Mouse (Mus musculus) lung, embryonic 14.5 days (tissue): Measurements from ENCODE around the gene Anapc15-ps. TPM values are rescaled to one million over a fixed set of nuclear protein-coding genes. Genes with fewer than 3 reads are reported as not detected.

Source experiments
- ATAC-seq: fragments of 200-750 bp; cut with Nextera tagmentation; 2 replicates; pipeline ENCODE4 v1.8.0; 2017; ENCODE audit warnings: mild to moderate bottlenecking, moderate TSS enrichment, moderate library complexity; ENCODE audit not compliant: insufficient read depth
- DNase-seq: peaks from one replicate; pipeline ENCODE4 v3.0.0-alpha.2; 2015
- H3K27ac ChIP-seq: fragments of 300-500 bp; sonication (generic); 2 replicates; pipeline ENCODE4 v1.5.1; 2014; ENCODE audit warnings: low read depth, mild to moderate bottlenecking, moderate library complexity
- H3K27me3 ChIP-seq: fragments of 300-500 bp; sonication (generic); 2 replicates; pipeline ENCODE4 v1.6.1; 2014; ENCODE audit warnings: low read length, control low read depth; ENCODE audit not compliant: insufficient read depth
- H3K36me3 ChIP-seq: fragments of 300-500 bp; sonication (generic); 2 replicates; pipeline ENCODE4 v1.6.1; 2014; ENCODE audit warnings: control low read depth; ENCODE audit not compliant: insufficient read depth
- H3K4me1 ChIP-seq: fragments of 300-500 bp; sonication (generic); 2 replicates; pipeline ENCODE4 v1.6.1; 2014; ENCODE audit warnings: antibody characterized with exemption, control low read depth; ENCODE audit not compliant: insufficient read depth
- H3K4me2 ChIP-seq: fragments of 300-500 bp; sonication (generic); 2 replicates; pipeline ENCODE4 v1.6.1; 2014; ENCODE audit warnings: mild to moderate bottlenecking
- H3K4me3 ChIP-seq: fragments of 300-500 bp; sonication (generic); 2 replicates; pipeline ENCODE4 v1.5.1; 2014; ENCODE audit warnings: low read depth, low read length
- H3K9ac ChIP-seq: fragments of 300-500 bp; sonication (generic); 2 replicates; pipeline ENCODE4 v1.6.1; 2014
- H3K9me3 ChIP-seq: fragments of 300-500 bp; sonication (generic); 2 replicates; pipeline ENCODE4 v1.6.1; 2016; ENCODE audit warnings: low read depth, low read length, control low read depth
- CTCF ChIP-seq: IDR thresholded peaks from 2 replicates; pipeline ENCODE4 v1.5.1; 2016; ENCODE audit warnings: antibody characterized with exemption, low read depth
- WGBS: fragments of 180-500 bp; shearing (Covaris S2); extraction: QIAGEN DNeasy Blood & Tissue Kit; methylation state at CpG from one replicate; pipeline ENCODE4 v1.1.7; 2014; 5-methylcytosine and 5-hydroxymethylcytosine counted together
- polyA plus RNA-seq: library from polyadenylated mRNA; unstranded; fragments of >200 nt; fragmentation: Nextera tagmentation; extraction: Ambion mirVana; gene quantifications from 2 replicates; pipeline ENCODE4 v1.2.1, GENCODE M21; 2014

The Anapc15-ps gene
- polyA plus RNA-seq, 1 experiment from 2014 or later = not detected

GRCm38 (mm10) chr10:95689833-95690232 is 16.6 kb upstream of the Anapc15-ps start:
- Histone ChIP-seq H3K4me3 (no peak overlapping the region), H3K4me1 (peaks cover 3% of the 10 kb centered on the region; the same call in 1 of the 2 replicates), H3K9ac (no peak overlapping the region), H3K27me3 (no peaks in the 10 kb centered on the region), H3K9me3 (no peaks in the 10 kb centered on the region), H3K27ac (no peak overlapping the region), H3K36me3 (no peaks in the 10 kb centered on the region), H3K4me2 (no peak overlapping the region)
- no peak for DNase-seq
- 84% methylated on average over 1 of the region's 1 CpGs for WGBS
- TF ChIP-seq CTCF = no peak
- no peak for ATAC-seq

GRCm38 (mm10) chr10:95689058-95689457 is 15.8 kb upstream of the Anapc15-ps start:
- Histone ChIP-seq H3K4me3 (no peak overlapping the region), H3K9me3 (no peaks in the 10 kb centered on the region), H3K4me1 (peaks cover 3% of the 10 kb centered on the region; the same call in 1 of the 2 replicates), H3K36me3 (no peaks in the 10 kb centered on the region), H3K9ac (no peak overlapping the region), H3K27ac (no peak overlapping the region), H3K4me2 (no peak overlapping the region), H3K27me3 (no peaks in the 10 kb centered on the region)
- ATAC-seq (no peak), DNase-seq (no peak)
- no peak for TF ChIP-seq CTCF
- 74% methylated on average over 7 of the region's 7 CpGs for WGBS

GRCm38 (mm10) chr10:95687558-95688141 is 14.4 kb upstream of the Anapc15-ps start:
- no peak for DNase-seq
- H3K27ac ChIP-seq = no peak overlapping the region
- WGBS = 75% methylated on average over 21 of the region's 21 CpGs
- H3K4me2 ChIP-seq = no peak overlapping the region
- TF ChIP-seq CTCF = no peak
- no peaks in the 10 kb centered on the region for H3K36me3 ChIP-seq
- H3K9ac ChIP-seq = no peak overlapping the region
- no peak overlapping the region for H3K4me3 ChIP-seq
- H3K27me3 ChIP-seq = no peaks in the 10 kb centered on the region
- ATAC-seq = no peak
- no peaks in the 10 kb centered on the region for H3K9me3 ChIP-seq
- H3K4me1 ChIP-seq = peaks cover 3% of the 10 kb centered on the region; the same call in 1 of the 2 replicates

GRCm38 (mm10) chr10:95686041-95686440 is 12.8 kb upstream of the Anapc15-ps start:
- Histone ChIP-seq H3K4me1 (peaks cover 3% of the 10 kb centered on the region; the same call in 1 of the 2 replicates), H3K4me3 (no peak overlapping the region), H3K27ac (no peak overlapping the region), H3K9ac (no peak overlapping the region), H3K4me2 (no peak overlapping the region), H3K9me3 (no peaks in the 10 kb centered on the region), H3K27me3 (no peaks in the 10 kb centered on the region), H3K36me3 (no peaks in the 10 kb centered on the region)
- no peak for TF ChIP-seq CTCF
- DNase-seq (no peak), ATAC-seq (no peak)
- 79% methylated on average over 4 of the region's 4 CpGs for WGBS

GRCm38 (mm10) chr10:95684782-95685555 is 11.7 kb upstream of the Anapc15-ps start:
- ATAC-seq (no peak), DNase-seq (peak; percentile 67)
- no peaks in the 10 kb centered on the region for H3K9me3 ChIP-seq
- H3K4me3 ChIP-seq = no peak overlapping the region
- 34% methylated on average over 15 of the region's 15 CpGs for WGBS
- H3K27ac ChIP-seq = no peak overlapping the region
- TF ChIP-seq CTCF = peak; percentile 25; the same call in 1 of the 2 replicates
- no peak overlapping the region for H3K4me2 ChIP-seq
- H3K9ac ChIP-seq = no peak overlapping the region
- H3K36me3 ChIP-seq = no peaks in the 10 kb centered on the region
- no peaks in the 10 kb centered on the region for H3K27me3 ChIP-seq
- H3K4me1 ChIP-seq = peaks cover 3% of the 10 kb centered on the region; the same call in 1 of the 2 replicates

GRCm38 (mm10) chr10:95684250-95684649 is 11.0 kb upstream of the Anapc15-ps start:
- H3K27ac ChIP-seq = no peak overlapping the region
- ATAC-seq (no peak), DNase-seq (no peak)
- no peaks in the 10 kb centered on the region for H3K9me3 ChIP-seq
- no peaks in the 10 kb centered on the region for H3K36me3 ChIP-seq
- WGBS = 91% methylated on average over 4 of the region's 4 CpGs
- no peaks in the 10 kb centered on the region for H3K27me3 ChIP-seq
- no peak overlapping the region for H3K9ac ChIP-seq
- no peak for TF ChIP-seq CTCF
- peaks cover 3% of the 10 kb centered on the region; the same call in 1 of the 2 replicates for H3K4me1 ChIP-seq
- no peak overlapping the region for H3K4me2 ChIP-seq
- no peak overlapping the region for H3K4me3 ChIP-seq

- ATAC-seq = no peak
- no peak for DNase-seq
- Histone ChIP-seq H3K27me3 (no peaks in the 10 kb centered on the region), H3K9me3 (no peaks in the 10 kb centered on the region), H3K27ac (no peak overlapping the region), H3K4me2 (no peak overlapping the region), H3K4me1 (peaks cover 3% of the 10 kb centered on the region; the same call in 1 of the 2 replicates), H3K9ac (no peak overlapping the region), H3K36me3 (no peaks in the 10 kb centered on the region), H3K4me3 (no peak overlapping the region)
- TF ChIP-seq CTCF = no peak
- 98% methylated on average over 3 of the region's 3 CpGs for whole genome bisulfite sequencing
These were observed 10.5 kb upstream of the Anapc15-ps start for GRCm38 (mm10) chr10:95683735-95684134.
